Mouse (Mus musculus): ENCODE measurements around the gene Gm10642. TPM values are rescaled to one million over a fixed set of nuclear protein-coding genes. Genes with fewer than 3 reads are reported as not detected.

The Gm10642 gene
- polyA plus RNA-seq, 1 experiment from 2014 or later = 0.29 TPM

Other genes with a start within 250 kb of the Gm10642 start
- gene Ccnb2, start 234.7 kb upstream of the Gm10642 start, polyA plus RNA-seq (2015; fragmentation: Nextera tagmentation; extraction: Ambion mirVana) = 45.3 and 46.7 TPM in 2 replicates
- 34.5 and 36.7 TPM in 2 replicates for gene Rnf111, start 152.5 kb upstream of the Gm10642 start, polyA plus RNA-seq (2015; fragmentation: Nextera tagmentation; extraction: Ambion mirVana)
- gene Sltm, start 113.5 kb upstream of the Gm10642 start, polyA plus RNA-seq (2015; fragmentation: Nextera tagmentation; extraction: Ambion mirVana) = 69.4 and 71.3 TPM in 2 replicates
- gene Mindy2, start 923 bp downstream of the Gm10642 start, polyA plus RNA-seq (2015; fragmentation: Nextera tagmentation; extraction: Ambion mirVana) = 17.4 and 20.4 TPM in 2 replicates
- gene Adam10, start 22.7 kb downstream of the Gm10642 start, polyA plus RNA-seq (2015; fragmentation: Nextera tagmentation; extraction: Ambion mirVana) = 73.4 and 74.4 TPM in 2 replicates